Mouse (Mus musculus) activated CD4-positive, CD25-positive, alpha-beta regulatory T cell, adult 4 months (primary cell): ENCODE data around the gene Vmn1r75. TPM values are rescaled to one million over a fixed set of nuclear protein-coding genes. Genes with fewer than 3 reads are reported as not detected.

Experiments
- ATAC-seq: one replicate; pipeline ENCODE4 v1.8.0; 2017
- polyA plus RNA-seq, 2 experiments: library from polyadenylated mRNA; unstranded; fragments of 100-300 nt; shearing (Covaris generic); gene quantifications; one replicate each; pipeline ENCODE4 v1.2.1; 2017

Vmn1r75 gene
- polyA plus RNA-seq: not detected

DNA sequence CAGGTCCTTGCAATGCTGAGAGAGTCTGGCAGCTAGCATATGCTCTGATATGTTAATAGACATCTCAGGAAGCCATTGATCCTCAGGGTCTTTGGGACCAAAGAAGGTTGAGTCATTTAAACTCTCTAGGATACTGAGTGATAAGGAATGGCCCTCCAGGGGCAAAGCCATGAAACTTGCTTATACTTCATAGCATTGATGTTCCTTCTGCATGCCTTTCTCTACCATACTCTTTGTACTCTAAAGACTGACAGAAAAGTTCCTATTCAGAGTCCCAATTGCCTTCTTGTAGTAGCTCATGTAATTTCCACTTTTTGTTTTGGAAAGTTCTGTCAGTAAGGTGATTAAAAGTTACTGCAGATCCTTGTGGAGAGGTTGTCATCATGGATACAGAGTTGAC is at the start of gene Vmn1r75:
Vmn1r75 (plus strand) TSS at position 301 of the 400 bp plus-strand sequence.
- ATAC-seq: no peak

DNA sequence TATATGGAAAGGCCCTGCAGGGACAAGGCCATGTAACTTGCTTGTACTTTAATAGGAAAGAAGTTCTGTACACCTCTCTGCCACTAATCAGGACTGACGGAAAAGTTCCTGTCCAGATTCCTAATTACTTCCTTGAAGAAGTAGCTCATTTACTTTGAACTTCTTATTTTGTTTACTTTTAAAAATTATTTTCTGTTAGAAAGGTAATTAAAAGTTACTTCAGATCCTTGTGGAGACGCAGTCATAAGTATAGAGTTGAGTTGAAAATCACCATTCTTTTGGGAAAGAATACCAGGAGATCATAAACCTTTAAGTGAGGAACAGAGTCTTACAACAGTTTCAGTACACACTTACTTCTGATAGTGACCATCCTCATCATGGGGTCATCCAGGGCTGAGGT is 40.8 kb upstream of the Vmn1r75 start, which contains the start of gene Vmn1r74:
Vmn1r74 (plus strand) TSS at position 301 of the 400 bp plus-strand sequence.
- ATAC-seq: no peak

Other genes with a start within 250 kb of the Vmn1r75 start
- gene Vmn1r72, start 194.5 kb upstream of the Vmn1r75 start, polyA plus RNA-seq: not detected
- not detected for gene Vmn1r73, start 144.4 kb upstream of the Vmn1r75 start, polyA plus RNA-seq
- gene Vmn1r74, start 40.6 kb upstream of the Vmn1r75 start, polyA plus RNA-seq: not detected
- gene Vmn1r76, start 63.6 kb downstream of the Vmn1r75 start, polyA plus RNA-seq: under 1 TPM in 1 of 2 experiments, not detected in 1; 0.07 TPM
- gene Vmn1r77, start 162.1 kb downstream of the Vmn1r75 start, polyA plus RNA-seq: not detected